Mouse (Mus musculus) C2C12 (cell line): ENCODE data around the gene Gm8994.

Source experiments
- CTCF ChIP-seq: IDR thresholded peaks from one replicate; pipeline ENCODE4 v1.5.1; 2011; ENCODE audit not compliant: control insufficient read depth, insufficient read depth, insufficient read length
- MYOG ChIP-seq: IDR thresholded peaks from one replicate; pipeline ENCODE4 v1.6.1; 2011; ENCODE audit not compliant: control insufficient read depth, insufficient read length; ENCODE audit errors: extremely low read depth
- USF1 ChIP-seq: IDR thresholded peaks from one replicate; pipeline ENCODE4 v1.6.1; 2011; ENCODE audit warnings: low read depth, mild to moderate bottlenecking, control low read depth, moderate library complexity

DNA sequence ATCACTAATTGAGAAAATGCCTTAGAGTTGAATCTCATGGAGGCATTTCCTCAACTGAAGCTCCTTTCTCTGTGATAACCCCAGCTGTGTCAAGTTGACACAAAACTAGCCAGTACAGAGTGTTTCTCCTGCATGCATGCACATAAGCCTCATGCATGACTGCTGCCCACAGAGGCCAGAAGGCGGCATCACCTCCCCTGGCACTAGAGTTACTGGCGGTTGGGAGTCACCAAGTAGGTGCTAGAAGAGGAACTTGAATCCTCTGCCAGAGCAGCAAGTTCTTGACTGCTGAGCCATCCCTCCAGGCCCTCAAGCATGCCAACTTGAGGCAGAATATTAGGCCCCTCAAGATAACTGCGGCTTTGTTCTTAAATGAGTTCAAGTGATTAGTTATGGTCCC lies 35.9 kb upstream of the Gm8994 start:
- no peak for TF ChIP-seq CTCF
- TF ChIP-seq MYOG: no peak
- no peak for TF ChIP-seq USF1
